Mouse (Mus musculus): ENCODE measurements around the gene Usp15.

Usp15 gene

GRCm38 (mm10) chr10:123108527-123108926 is 88.3 kb downstream of the Usp15 start:
- no peak for DNase-seq (ENCODE audit: low read depth, low spot score)

GRCm38 (mm10) chr10:123108121-123108520 is 88.7 kb downstream of the Usp15 start:
- no peak for DNase-seq (ENCODE audit: low read depth, low spot score)

- no peak for DNase-seq (ENCODE audit: low read depth, low spot score)
Measured at GRCm38 (mm10) chr10:123101303-123101702, 95.5 kb downstream of the Usp15 start.

GRCm38 (mm10) chr10:123100584-123100983 is 96.2 kb downstream of the Usp15 start:
- DNase-seq (ENCODE audit: low read depth, low spot score) = no peak

GRCm38 (mm10) chr10:123094504-123094903 is 102.3 kb downstream of the Usp15 start:
- DNase-seq (ENCODE audit: low read depth, low spot score) = no peak

- DNase-seq (ENCODE audit: low read depth, low spot score) = no peak
Measured at GRCm38 (mm10) chr10:123092577-123092976, 104.2 kb downstream of the Usp15 start.

- no peak for DNase-seq (ENCODE audit: low read depth, low spot score)
Measured at GRCm38 (mm10) chr10:123091737-123092136, 105.1 kb downstream of the Usp15 start.

GRCm38 (mm10) chr10:123089425-123089930 is 107.3 kb downstream of the Usp15 start:
- DNase-seq (ENCODE audit: low read depth, low spot score) = no peak

GRCm38 (mm10) chr10:123086847-123087246 is 109.9 kb downstream of the Usp15 start:
- DNase-seq (ENCODE audit: low read depth, low spot score) = no peak

GRCm38 (mm10) chr10:123084900-123085641 is 111.7 kb downstream of the Usp15 start:
- DNase-seq (ENCODE audit: low read depth, low spot score) = no peak

- no peak for DNase-seq (ENCODE audit: low read depth, low spot score)
Measured at GRCm38 (mm10) chr10:123084307-123084706, 112.5 kb downstream of the Usp15 start.

- DNase-seq (ENCODE audit: low read depth, low spot score) = peak; percentile 93
Measured at GRCm38 (mm10) chr10:123076245-123077023, 120.4 kb downstream of the Usp15 start, which contains the start of gene Mon2. TSS of gene Mon2 (minus strand) at chr10:123076505.

- no peak for DNase-seq (ENCODE audit: low read depth, low spot score)
Measured at GRCm38 (mm10) chr10:123075751-123076242, 121.0 kb downstream of the Usp15 start.

GRCm38 (mm10) chr10:123071997-123072396 is 124.8 kb downstream of the Usp15 start:
- no peak for DNase-seq (ENCODE audit: low read depth, low spot score)

GRCm38 (mm10) chr10:123063021-123063420 is 133.8 kb downstream of the Usp15 start:
- DNase-seq (ENCODE audit: low read depth, low spot score) = no peak

GRCm38 (mm10) chr10:123060831-123061230 is 136.0 kb downstream of the Usp15 start:
- DNase-seq (ENCODE audit: low read depth, low spot score) = no peak

- no peak for DNase-seq (ENCODE audit: low read depth, low spot score)
Measured at GRCm38 (mm10) chr10:123057082-123057481, 139.7 kb downstream of the Usp15 start.

GRCm38 (mm10) chr10:123056463-123056862 is 140.3 kb downstream of the Usp15 start:
- no peak for DNase-seq (ENCODE audit: low read depth, low spot score)

- no peak for DNase-seq (ENCODE audit: low read depth, low spot score)
Measured at GRCm38 (mm10) chr10:123055205-123056000, 141.4 kb downstream of the Usp15 start.
